Mouse (Mus musculus) layer of hippocampus, postnatal 36 days (tissue): ENCODE results near the gene Rbm34. TPM values are rescaled to one million over a fixed set of nuclear protein-coding genes. Genes with fewer than 3 reads are reported as not detected.
"Not testable (repeated sequence)": the region's sequence is repeated elsewhere in the genome, so short reads cannot be mapped to it uniquely, and the experiment has no call there.

Source experiments
- DNase-seq, 2 experiments: peaks; one replicate each; pipeline ENCODE4 v3.0.0; 2022
- total RNA-seq, 2 experiments: library from RNA; stranded (reverse); gene quantifications; 2 replicates each; pipeline ENCODE4 v1.2.3; 2021

Gene Rbm34
- 10 to 100 TPM; 10.7 to 12.4 TPM for total RNA-seq

DNA sequence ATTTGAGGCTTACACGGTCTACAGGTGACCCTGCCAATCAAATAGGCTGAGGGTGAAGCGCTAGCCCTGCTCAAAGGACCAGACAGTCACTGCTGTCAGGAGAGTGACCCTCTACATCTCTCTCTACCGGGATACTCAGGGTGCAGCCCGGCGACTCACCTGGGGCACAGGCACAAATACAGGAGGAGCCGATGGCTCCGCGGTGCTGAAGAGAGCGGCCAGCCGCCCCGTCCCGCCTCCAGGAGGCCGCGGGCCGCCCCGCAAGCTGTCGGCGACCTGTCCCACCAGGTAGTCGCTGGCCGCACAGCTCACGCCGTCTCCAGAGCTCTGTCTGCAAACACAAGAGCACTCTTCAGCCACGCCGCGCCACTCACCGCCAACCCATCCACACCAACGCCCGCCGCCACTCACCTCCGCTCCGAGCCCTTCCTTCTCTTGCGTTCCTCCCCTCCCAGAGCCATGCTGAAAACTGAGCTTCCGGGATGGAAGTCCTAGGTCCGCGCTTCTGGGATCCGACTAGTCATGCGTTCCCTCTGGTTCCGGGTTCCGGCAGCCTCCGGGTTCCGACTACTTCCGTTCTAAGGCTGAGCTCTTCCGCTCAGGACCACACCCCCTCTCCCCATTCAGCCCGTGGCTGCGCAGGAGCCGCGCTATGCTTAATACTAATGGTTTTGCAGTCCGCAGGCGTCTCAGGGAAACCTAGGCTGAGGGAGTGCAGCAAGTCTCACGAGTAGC, at the start of gene Rbm34:
Gene Rbm34 (minus strand): TSS at position 493 of the 735 bp plus-strand sequence.
- DNase-seq = peak; percentile 92 to 94

DNA sequence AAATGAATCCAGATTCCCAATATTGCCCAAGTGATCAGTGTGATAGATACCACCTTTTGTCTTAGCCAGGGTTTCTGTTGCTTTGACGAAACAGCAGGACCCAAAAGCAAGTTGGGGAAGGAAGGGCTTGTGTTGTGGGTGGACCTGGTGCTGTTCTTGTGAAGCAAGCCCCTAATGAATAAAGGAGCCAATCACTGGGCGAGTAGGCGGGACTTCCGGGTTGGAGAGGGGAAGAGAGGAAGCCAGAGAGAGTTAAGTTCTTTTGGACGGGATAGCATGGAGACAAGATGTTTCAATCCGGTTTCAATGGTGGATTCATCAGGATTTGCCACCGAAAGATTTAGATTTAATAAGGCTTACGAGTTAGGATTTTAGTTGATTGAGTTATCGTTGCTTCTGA, 40.8 kb upstream of the Rbm34 start:
- DNase-seq = no peak

DNA sequence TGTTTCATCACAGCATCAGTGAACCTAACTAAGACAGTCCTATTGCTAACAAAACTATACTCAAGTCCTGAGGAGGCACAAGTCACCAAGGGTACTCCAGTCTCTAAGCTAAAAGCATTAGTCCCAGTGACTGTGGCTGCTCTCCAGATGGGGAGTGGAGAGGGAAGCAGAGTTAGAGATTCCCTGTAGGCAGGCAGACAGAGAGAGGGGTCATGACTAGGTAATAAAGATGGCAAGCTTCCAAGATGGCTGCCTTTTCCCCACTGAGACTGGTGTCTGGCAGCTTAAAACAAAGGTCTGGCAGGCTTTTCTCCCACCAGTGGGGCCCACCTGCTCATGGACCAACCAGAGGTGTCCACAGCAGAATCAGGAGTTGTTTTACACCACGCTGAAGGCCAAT, 23.6 kb upstream of the Rbm34 start:
- no peak for DNase-seq

DNA sequence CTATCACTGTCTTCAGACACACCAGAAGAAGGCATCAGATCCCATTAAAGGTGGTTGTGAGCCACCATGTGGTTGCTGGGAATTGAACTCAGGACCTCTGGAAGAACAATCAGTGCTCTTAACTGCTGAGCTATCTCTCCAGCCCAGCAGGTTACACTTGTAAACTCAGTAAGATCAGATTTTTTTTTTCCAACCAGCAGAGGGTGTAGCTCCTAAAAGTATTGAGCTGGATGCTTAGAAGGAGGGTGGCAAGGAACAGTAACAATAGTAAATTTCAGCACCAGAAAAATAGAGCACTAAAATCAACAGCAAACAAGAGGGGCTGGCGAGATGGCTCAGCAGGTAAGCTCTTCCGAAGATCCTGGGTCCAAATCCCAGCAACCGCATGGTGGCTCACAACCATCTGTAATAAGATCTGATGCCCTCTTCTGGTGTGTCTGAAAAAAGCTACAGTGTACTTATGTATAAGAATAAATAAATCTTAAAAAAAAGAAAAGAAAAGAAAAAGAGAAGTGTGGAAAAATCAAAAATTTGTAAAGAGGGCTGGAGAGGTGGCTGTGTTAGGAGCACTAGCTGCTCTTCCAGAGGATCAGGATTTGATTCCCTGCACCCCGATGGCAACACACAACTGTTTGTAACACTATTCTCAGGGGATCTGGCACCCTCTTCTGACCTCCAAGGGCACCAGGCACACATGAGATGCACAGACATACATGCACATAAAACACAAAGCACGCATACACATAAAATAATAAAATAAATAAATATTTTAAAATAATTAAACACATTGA, 18.7 kb upstream of the Rbm34 start:
- no peak for DNase-seq

DNA sequence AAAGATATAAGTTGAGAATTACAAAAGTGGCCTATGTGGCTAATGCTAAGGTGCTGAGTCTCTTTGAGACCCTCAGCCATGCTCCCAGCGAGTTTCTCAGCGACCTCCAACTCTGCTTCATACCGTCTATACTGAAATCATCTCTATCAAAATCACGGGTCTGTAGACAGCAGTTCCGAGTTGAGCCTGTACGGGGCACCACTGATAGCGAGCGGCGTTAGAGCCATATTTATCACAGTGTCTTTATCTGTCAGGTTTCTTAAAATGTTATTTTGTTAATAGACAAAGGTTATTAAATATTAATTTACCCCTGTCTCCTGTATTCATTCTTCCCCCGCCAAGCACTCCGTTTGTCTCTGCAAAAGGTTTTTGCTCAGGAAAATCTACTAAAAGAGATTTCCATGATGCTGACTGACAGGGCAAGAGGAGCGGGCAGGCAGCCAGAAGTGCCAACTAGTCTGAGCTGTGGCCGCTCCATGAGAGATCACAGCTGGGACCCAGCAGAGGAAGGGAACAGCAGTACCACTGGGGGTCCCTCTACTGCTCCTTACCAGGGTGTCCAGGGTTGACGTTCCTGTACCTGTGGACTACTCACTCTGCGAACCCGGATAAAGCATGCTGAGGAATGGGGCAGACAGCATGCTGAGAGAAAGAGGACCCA, 17.6 kb upstream of the Rbm34 start:
- DNase-seq = no peak

DNA sequence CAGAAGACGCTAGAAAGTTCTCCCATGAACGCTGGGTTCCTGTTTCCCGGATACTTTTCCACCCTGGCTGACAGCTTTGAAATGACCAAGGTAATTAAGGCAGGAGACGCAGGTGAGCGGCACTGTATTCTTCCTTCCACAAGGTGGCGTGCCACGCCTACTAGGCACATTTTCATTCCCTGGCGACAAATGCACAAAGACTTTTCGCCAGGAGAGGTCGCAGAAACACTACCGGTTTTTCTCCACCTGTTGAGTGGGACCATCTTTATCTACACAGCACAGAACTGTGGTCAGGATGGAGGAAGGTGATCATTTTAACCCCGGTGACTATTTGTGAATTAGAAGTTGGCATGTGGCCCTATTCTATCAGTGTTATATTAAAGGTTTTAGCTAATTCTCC, 15.6 kb upstream of the Rbm34 start:
- DNase-seq = peak; percentile 74 to 79

DNA sequence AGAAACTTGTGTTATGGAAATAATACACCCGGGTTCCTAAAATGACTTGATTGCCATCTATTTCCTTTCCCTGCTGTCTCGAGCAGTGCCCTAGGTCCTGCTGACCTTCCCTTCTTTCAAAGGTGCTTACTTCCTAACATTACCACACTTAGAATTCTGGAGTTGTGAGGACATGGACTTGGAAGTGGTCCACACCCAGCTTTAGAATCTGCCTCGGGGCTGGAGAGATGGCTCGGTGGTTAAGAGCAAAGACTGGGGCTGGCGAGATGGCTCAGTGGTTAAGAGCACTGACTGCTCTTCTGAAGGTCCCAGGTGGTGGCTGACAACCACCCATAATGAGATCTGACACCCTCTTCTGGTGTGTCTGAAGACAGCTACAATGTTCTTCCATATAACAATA, 9.2 kb upstream of the Rbm34 start:
- DNase-seq = no peak

DNA sequence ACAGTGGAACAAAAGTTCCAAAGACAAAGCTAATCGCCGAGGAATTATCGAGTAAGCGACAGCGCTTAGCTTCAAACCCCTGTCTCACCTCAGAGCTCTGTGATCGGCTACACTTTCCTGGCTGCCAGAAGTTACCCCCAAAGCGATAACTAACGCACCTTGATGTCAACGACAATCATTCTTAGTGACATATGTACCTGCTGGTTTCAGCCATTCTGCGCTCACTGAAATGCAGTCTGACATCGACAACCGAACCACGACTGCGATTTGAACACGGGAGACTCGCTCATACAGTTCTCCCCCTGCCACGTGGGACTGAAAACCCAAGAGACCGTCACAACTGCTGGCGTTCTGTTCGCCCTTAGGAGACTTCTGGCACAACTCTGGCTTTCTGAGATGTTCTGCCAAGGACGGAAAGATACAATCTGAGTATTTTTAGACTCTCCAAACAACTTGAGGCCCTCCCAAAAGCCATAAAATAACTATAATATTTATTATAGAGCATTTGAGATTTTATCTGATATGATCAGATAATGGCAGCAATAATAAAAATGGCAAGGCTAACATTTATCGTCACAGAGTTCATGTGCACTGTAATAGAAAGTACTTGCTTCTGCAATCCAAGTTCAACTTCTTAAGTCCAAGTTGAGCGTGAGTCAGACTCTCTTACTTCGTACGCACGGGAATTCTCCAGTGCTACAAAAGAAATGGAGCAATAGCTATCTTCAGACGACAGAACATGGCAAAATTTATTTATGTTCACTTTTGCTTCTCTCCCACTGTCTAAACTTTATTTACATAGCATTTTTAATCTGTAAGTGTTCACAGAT, 8.4 kb upstream of the Rbm34 start:
- no peak for DNase-seq

DNA sequence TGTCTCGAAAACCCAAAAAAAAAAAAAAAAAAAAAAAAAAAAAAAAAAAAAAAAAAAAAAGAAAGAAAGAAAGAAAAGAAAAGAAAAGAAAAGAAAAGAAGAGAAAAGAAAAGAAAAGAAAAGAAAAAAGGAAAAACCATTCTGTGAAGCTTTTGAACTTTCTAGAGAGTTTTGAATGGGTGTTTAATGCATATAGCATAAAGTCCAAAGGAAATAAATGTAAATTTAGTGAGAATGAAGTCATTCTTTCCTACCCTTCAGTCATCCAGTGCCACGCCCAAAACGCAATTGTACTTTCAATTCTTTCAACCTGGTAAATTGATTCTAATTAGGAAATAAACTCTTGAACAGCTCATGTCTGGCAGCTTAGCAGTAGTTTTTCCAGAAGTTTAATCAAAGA, 7.7 kb upstream of the Rbm34 start:
- not testable (repeated sequence) for DNase-seq

DNA sequence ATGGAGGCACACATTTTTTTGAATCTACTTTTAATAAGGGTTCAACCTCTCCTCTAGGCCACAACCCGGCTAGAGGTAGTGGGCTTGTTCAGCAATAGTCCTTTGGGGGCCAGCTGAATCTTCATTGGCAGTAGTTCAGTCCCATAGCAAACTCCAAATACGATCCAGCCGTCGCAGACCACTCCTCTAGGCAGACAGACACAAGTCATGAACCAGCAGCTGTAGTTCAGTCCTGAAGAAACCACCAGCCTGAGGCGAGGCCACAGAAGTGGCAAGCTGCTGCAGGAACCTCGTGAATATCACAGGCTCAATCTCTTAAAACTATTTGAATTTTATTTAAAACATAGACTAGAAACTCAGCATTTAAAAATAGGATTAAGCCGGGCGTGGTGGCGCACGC, 7.2 kb upstream of the Rbm34 start:
- no peak for DNase-seq

DNA sequence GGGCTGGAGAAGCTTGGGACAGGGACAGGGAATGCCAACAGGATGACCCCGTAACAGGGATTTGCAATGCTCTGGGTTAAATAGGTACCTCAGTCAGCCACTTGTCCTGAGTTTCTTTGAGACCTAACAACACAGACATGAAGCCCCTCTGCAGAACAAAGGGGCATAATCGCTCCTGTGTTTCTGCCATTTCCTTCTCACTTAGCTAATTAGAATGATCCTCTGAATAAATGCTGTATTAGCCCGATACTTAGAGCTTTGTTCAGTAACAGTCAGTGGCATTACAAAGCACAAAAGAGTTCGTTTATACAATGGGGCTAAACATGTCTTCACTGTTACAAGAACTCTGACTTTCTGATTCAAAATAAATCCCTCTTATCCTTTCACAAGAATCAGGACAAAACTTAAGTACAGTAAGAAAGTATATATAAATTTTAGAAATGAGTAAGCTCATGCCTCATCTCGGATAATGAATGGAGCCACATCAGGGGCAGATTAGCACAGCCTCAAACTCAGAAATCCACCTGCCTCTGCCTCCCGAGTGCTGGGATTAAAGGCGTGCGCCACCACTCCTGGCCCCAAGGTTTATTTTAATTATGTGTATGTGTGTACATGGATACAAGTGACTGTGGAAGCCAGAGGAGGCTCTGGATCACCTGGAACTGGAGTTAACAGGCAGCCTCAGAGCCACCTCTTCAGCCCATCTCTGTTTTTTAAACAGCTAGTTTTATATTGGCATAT, 5.9 kb upstream of the Rbm34 start:
- no peak for DNase-seq

DNA sequence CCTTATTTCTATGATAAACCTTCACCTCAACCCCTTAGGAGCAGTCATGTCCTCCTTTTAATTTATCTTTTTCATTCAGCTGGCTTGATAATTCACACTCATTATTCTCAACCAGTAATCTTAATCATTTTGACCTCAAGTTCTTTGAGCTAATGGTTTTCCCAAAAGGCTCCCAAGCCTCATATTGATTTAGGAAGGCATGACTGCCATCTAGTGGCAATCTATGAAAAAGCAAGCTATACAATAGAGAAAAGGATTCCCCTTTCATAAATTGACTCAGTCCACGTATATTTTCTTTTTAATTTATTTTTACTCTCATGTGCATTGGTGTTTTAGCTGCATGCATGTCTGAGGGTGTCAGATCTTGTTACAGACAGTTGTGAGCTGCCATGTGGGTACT, 4.8 kb upstream of the Rbm34 start:
- no peak for DNase-seq

DNA sequence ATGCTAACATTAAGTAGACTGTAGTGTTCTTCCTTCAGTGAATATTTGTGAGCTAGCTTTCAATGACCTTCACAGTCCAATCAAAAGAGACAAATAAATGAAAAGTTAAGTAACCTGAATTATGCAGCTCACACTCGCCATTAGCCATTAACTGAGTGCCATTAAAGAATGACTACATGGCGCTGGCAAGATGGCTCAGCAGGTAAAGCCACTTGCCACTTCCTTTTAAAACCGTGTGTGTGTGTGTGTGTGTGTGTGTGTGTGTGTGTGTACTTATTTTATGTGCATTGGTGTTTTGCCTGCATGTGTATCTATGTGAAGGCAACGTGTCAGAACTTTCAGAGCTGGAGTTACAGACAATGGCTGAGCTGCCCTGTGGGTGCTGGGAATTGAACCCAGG, 3.6 kb upstream of the Rbm34 start:
- no peak for DNase-seq

DNA sequence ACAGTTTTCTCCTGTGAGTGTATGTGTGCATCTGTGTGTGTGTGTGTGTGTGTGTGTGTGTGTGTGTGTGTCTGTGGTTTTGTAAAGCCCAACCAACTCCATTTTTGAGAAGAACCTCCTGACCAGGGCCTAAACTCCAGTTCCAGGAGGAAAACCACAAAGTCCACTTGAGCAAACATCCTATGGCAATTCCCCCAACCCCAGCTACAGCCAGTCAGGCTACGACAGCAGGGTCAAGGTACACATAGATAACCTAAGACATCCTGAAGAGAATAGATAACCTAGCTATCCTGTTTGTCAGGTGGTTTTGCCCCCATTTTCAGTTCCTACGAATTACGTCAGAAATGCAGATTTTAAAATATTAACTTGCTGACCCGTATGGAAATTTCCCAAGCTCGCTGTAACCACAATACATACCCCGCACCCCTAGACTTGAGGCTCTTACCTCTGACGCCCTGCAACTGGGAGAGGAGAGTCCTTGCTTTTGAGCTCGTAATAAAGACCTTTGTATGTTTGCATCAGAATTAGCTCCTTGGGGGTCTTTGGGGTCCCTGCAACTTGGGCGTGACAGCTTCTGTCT, 2.9 kb upstream of the Rbm34 start:
- DNase-seq = no peak

DNA sequence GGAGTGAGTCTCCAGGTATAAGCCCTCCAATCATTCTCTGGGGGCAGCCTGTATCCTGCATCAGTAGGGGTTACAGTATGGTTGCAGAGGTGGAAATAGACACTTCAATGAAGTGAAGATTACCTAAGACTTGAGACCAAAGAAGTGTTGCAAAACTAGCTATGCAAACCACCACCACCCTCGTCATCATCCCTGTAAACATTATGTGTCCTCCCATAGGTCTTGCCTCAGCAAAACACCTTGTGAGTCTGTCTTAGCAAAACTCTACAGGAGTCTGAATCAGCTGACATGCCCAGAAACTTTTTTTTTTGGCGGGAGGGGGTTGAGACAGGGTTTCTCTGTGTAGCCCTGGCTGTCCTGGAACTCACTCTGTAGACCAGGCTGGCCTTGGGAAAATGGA, 1.8 kb upstream of the Rbm34 start:
- DNase-seq = no peak

DNA sequence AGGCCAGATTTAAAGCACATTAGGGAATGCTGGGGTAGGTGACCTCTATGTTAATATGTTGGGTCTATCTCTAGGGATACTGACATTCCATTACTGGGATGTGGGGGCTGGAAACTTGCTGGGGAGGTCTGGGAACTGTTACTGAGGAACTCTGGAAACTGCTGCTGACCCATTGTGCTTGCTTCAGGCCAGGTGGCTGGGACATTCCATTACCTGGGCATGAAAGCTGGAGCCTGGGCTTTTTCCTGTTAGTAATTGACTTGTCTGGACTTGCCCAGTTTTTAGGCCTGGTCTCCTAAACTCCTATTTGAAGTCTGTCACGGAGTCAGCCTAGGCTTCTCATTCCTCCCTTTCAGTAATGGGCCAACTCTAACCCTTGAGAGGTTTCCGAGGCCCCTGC, 1.2 kb upstream of the Rbm34 start:
- no peak for DNase-seq

DNA sequence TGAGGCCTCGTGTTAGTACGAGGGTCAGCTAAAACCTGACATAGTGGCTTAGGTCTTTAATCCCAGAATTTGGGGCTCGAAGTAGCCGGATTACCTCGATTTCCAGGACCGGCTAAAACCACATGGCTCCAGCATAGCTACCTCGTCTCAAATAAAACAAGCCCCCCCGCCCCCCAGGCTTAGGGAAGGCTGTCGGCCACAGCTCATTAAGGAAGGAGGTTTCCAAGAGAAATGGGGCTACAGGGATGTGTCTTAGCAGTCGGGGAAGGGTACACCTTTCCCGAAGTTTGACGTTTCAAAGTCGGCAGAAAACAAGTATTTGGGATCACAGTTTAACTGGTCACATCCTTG, 418 bp upstream of the Rbm34 start:
- DNase-seq = no peak

DNA sequence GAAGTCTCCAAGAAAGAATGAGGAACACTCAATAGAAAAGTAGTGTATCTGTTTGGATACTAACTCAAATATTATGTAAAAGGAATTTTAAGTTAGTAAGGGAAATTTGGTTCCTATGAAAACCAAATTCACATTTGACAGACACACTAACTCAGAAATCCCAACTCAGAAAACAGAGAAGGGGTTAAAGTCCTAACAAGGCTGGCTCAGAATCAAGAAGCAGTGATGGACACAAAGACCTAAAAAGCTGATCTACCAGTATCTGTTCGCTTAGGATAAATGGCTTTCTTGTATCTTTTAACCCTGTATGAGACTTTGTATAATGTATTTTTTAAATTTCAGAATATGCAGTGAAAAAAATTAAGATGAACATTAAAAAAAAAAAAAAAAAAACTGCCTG, 1.3 kb downstream of the Rbm34 start:
- DNase-seq = no peak

DNA sequence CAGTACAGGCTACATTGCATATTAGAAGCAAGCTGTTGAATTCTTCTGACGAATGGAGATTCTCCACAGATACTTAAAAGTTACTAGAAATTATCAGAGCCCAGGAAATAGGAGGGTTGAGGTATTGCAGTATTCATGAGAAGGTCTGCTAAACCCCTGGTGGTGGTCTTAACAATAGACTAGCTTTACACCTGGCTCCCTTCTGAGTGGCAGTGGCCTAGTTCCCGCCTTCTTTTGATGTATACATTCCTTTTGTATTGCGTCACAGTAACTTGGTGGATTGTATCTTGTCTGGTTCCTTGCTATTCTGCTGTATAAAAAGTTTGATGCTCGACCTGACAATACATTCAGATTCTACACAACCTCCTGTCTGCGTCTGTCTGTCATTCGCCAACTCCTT, 2.8 kb downstream of the Rbm34 start:
- DNase-seq = no peak

DNA sequence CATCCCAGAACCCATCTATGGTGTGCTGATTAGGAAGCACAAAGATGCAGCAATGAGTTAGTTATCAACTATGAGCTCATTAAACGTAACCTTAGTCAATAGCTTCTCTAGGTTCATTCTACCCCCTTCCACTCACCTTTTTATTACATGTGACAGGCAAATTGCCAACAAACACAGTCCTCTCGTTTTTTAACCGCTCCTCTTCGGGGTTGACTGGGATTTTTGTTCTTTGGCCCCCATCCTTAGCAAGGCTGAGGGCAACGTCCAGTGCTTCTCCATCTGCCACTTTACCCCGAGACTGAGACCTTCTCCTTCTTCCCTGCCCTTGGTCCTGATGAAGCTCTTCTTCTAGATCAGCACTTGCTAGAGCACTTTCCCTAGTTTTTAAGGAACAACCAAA, 5.6 kb downstream of the Rbm34 start:
- DNase-seq = no peak

DNA sequence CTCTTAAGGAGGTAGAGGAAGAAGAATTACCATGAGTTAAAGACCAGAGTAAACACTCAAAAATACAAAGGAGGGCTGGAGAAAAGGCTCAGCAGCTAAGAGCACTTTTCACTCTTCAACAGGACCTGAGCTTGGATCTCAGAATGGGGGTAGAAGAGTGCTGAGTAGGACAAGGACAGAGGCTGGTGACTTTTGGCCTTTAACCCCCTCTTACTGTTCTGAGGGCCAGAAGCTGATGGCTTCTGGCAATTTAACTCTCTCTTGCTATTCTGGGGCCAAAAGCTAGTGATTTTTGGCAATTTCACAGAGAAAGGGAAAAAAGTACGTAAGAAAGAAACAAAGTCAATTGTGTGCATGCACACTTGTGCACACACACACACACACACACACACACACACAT, 8.0 kb downstream of the Rbm34 start:
- DNase-seq = no peak

DNA sequence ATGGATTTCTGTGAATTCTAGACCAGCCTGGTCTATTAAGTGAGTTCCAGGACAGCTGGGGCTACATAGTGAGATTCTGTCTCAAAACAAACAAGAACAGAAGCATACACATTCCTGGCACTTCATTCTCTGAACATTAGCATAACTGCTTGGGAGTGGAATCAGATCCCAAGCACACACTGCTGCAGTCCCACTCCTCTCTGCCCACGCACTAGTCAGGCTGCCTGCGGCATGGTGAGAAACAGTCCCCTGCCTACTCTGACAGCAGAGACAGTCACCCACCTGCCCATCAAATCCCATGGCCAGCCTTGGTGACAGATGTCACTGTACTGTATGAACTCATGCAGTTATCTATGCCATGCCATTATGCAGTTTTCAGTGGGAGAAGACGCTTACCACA, 9.4 kb downstream of the Rbm34 start:
- peak; percentile 69 to 77 for DNase-seq
